Mouse (Mus musculus) kidney, embryonic 14.5 days (tissue): ENCODE measurements around the gene Stx7. TPM values are rescaled to one million over a fixed set of nuclear protein-coding genes. Genes with fewer than 3 reads are reported as not detected.
"Not testable (repeated sequence)": the region's sequence is repeated elsewhere in the genome, so short reads cannot be mapped to it uniquely, and the experiment has no call there.

ENCODE experiments used
- ATAC-seq: fragments of 200-750 bp; cut with Nextera tagmentation; 2 replicates; pipeline ENCODE4 v1.8.0; 2017; ENCODE audit warnings: moderate number of reproducible peaks, mild to moderate bottlenecking, moderate TSS enrichment, moderate library complexity; ENCODE audit not compliant: low FRiP score, low TSS enrichment
- H3K27ac ChIP-seq: fragments of 300-500 bp; sonication (generic); 2 replicates; pipeline ENCODE4 v1.5.1; 2014; ENCODE audit warnings: low read depth, mild to moderate bottlenecking, low read length, moderate library complexity, mixed read lengths
- H3K27me3 ChIP-seq: fragments of 300-500 bp; sonication (generic); 2 replicates; pipeline ENCODE4 v1.6.1; 2014; ENCODE audit warnings: mild to moderate bottlenecking, low read length; ENCODE audit not compliant: control insufficient read depth, insufficient read depth
- H3K36me3 ChIP-seq: fragments of 300-500 bp; sonication (generic); 2 replicates; pipeline ENCODE4 v1.6.1; 2014; ENCODE audit warnings: low read length, mixed read lengths; ENCODE audit not compliant: control insufficient read depth, insufficient read depth
- H3K4me1 ChIP-seq: fragments of 300-500 bp; sonication (generic); 2 replicates; pipeline ENCODE4 v1.6.1; 2014; ENCODE audit warnings: low read length, mixed read lengths; ENCODE audit not compliant: control insufficient read depth, insufficient read depth
- H3K4me2 ChIP-seq: fragments of 300-500 bp; sonication (generic); replicated peaks from 2 replicates; pipeline ENCODE4 v1.6.1; 2014; ENCODE audit warnings: low read depth, mild to moderate bottlenecking, low read length
- H3K4me3 ChIP-seq: fragments of 300-500 bp; sonication (generic); 2 replicates; pipeline ENCODE4 v1.5.1; 2014; ENCODE audit warnings: mild to moderate bottlenecking, low read length
- H3K9ac ChIP-seq: fragments of 300-500 bp; sonication (generic); 2 replicates; pipeline ENCODE4 v1.6.1; 2014; ENCODE audit warnings: low read depth, mild to moderate bottlenecking, low read length, moderate library complexity
- H3K9me3 ChIP-seq: fragments of 300-500 bp; sonication (generic); 2 replicates; pipeline ENCODE4 v1.6.1; 2016; ENCODE audit warnings: low read length; ENCODE audit not compliant: control insufficient read depth
- WGBS: fragments of 180-500 bp; shearing (Covaris S2); extraction: QIAGEN DNeasy Blood & Tissue Kit; methylation state at CpG from one replicate; pipeline ENCODE4 v1.1.7; 2014; 5-methylcytosine and 5-hydroxymethylcytosine counted together
- polyA plus RNA-seq: library from polyadenylated mRNA; unstranded; fragments of >200 nt; fragmentation: Nextera tagmentation; extraction: Ambion mirVana; gene quantifications from 2 replicates; pipeline ENCODE4 v1.2.1, GENCODE M21; 2014

Stx7 gene
- polyA plus RNA-seq, result 67.8 and 95.5 TPM in 2 replicates

DNA sequence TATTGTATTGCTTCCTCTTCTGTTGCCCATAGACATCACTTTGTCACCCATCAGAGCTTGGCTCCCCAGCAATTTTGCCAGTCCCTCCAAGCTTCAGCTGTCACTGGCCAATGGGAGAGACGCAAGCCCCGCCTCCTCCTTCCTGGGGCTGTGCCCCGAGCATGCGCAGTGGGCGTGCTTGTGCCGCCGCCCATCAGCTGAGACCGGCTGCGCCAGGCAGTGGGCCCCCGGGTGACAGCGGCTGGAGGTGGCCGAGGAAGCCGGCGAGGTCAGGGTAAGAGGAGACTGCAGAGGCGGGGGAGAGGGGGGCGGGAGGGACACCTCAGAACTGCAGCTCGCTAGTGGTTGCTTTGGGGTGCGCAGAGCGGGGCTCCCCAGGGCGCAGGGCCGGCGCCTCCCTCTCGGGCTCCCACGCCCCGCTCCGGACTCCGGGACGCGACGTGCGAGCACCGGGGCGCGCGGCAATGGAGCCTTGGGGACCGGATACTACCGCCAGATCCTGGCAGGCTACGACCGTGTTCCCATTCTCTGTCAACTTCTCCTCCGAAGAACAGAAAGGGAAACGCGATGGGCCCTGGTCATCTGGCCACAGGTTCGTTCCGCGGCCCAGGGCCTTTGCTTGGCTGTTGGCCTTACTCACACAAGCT is at the start of gene Stx7:
TSS of gene Stx7 (plus strand) at position 168 of the 647 bp plus-strand sequence.
- no peaks in the 10 kb centered on the region for H3K36me3 ChIP-seq
- H3K4me1 ChIP-seq, result peaks cover 10% of the 10 kb centered on the region
- peak within 1 kb of the TSS; percentile 57 for H3K4me2 ChIP-seq
- peak within 1 kb of the TSS; percentile 84 for H3K4me3 ChIP-seq
- no peaks in the 10 kb centered on the region for H3K27me3 ChIP-seq
- WGBS, result under 1% methylated on average over 35 of the region's 45 CpGs
- ATAC-seq, result peak; percentile 96
- peak within 1 kb of the TSS; percentile 77 for H3K27ac ChIP-seq
- H3K9me3 ChIP-seq, result no peaks in the 10 kb centered on the region
- peak within 1 kb of the TSS; percentile 76 for H3K9ac ChIP-seq

- not testable (repeated sequence) for H3K4me2 ChIP-seq, H3K9ac ChIP-seq, H3K36me3 ChIP-seq, H3K27ac ChIP-seq, H3K4me1 ChIP-seq, ATAC-seq, H3K4me3 ChIP-seq, H3K27me3 ChIP-seq, H3K9me3 ChIP-seq
- WGBS, result 94% methylated on average over 1 of the region's 3 CpGs
These were observed 47.3 kb upstream of the Stx7 start, which contains the start of gene Taar8c for GRCm38 (mm10) chr10:24101812-24102211. Gene Taar8c, minus strand, starts transcription at chr10:24101912.

DNA sequence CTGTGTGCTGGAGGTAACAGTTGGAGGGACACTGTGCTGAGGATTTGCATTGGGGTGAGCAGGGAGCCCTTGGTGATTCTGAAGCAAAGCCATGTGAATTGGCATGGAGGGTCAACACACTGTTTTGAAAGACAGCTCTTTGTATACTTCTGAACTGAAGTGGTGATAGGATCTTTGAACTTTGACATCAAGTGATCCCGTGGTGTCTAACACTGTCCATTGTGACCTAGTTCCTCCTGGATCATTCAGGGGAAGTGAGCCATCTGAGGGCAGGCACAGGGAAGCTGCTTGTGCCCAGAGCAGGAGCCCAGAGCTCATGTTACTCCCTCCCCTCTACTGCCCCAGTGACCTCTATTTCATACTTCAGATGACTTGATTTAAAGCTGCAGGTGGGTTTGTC is 45.8 kb upstream of the Stx7 start:
- 15% methylated on average over 1 of the region's 1 CpGs for WGBS
- 0 out of 2 replicates have a peak, but pooled peaks have one; percentile 43 for ATAC-seq

GRCm38 (mm10) chr10:24107747-24108146 is 41.4 kb upstream of the Stx7 start:
- Histone ChIP-seq H3K36me3 (no peaks in the 10 kb centered on the region), H3K9ac (no peak overlapping the region), H3K4me3 (no peak overlapping the region), H3K4me1 (no peaks in the 10 kb centered on the region), H3K27ac (no peak overlapping the region), H3K9me3 (no peaks in the 10 kb centered on the region), H3K27me3 (no peaks in the 10 kb centered on the region), H3K4me2 (no peak overlapping the region)
- 56% methylated on average over 5 of the region's 5 CpGs for WGBS
- ATAC-seq, result no peak

More for the DNA sequence above, 45.8 kb upstream of the Stx7 start:
- H3K27ac ChIP-seq, H3K36me3 ChIP-seq, H3K9ac ChIP-seq, H3K4me3 ChIP-seq, H3K4me1 ChIP-seq, H3K9me3 ChIP-seq, H3K27me3 ChIP-seq, H3K4me2 ChIP-seq: not testable (repeated sequence)

GRCm38 (mm10) chr10:24108236-24108635 is 40.9 kb upstream of the Stx7 start:
- Histone ChIP-seq H3K4me2 (no peak overlapping the region), H3K4me3 (no peak overlapping the region), H3K9me3 (no peaks in the 10 kb centered on the region), H3K27ac (no peak overlapping the region), H3K36me3 (no peaks in the 10 kb centered on the region), H3K9ac (no peak overlapping the region), H3K4me1 (no peaks in the 10 kb centered on the region), H3K27me3 (no peaks in the 10 kb centered on the region)
- ATAC-seq, result no peak
- WGBS, result 64% methylated on average over 3 of the region's 3 CpGs

- H3K4me3 ChIP-seq, H3K27ac ChIP-seq, H3K9me3 ChIP-seq, H3K27me3 ChIP-seq, H3K4me1 ChIP-seq, ATAC-seq, H3K4me2 ChIP-seq, H3K36me3 ChIP-seq, H3K9ac ChIP-seq: not testable (repeated sequence)
- WGBS, result 78% methylated on average over 8 of the region's 8 CpGs
These were observed 39.7 kb upstream of the Stx7 start, which contains the start of gene Taar9 for GRCm38 (mm10) chr10:24109434-24109833. Gene Taar9, minus strand, starts transcription at chr10:24109534.

GRCm38 (mm10) chr10:24111116-24111778 is 37.9 kb upstream of the Stx7 start:
- 53% methylated on average over 6 of the region's 6 CpGs for WGBS

DNA sequence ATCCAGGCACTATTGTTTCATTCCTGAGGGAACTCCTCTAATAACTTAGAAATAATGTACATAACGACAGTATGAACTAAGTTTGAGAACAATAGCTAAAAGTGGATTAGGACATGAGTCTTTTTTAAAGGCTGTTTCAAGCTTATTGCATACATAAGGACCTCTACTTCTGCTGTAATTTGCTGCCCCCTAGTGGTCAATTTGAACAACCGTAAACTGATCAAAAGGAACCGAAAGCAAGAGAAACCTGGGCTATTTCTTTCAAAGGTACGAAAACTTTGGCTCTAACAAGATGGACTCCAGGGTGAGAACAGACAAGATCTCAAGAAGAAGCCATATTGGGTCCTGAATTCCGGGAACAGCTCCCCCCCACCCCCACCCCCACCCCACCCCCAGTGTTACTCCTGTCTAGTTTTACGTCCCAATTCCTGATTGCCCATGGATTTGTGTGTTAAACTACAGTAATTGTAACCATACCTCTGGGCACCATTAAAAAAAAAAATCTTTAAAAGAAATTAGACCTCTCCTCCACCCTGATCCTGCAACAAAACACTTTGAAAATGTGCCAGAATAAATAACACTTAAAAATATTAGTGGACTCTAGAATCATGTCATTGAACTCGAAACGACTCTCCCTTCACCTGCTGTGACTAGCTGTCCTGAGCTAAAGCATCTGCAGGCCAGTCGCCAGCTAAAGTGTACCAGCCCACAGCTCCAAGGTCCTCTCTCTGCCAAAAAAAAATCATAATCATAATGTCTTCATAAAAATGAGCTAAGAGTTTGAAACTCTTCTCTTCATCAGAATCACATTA is 17.4 kb upstream of the Stx7 start:
- Histone ChIP-seq H3K4me1 (no peaks in the 10 kb centered on the region), H3K9me3 (no peaks in the 10 kb centered on the region), H3K36me3 (no peaks in the 10 kb centered on the region), H3K27ac (no peak overlapping the region), H3K4me2 (peak overlapping the region; percentile 6), H3K27me3 (no peaks in the 10 kb centered on the region), H3K9ac (no peak overlapping the region), H3K4me3 (no peak overlapping the region)
- WGBS, result 20% methylated on average over 9 of the region's 9 CpGs
- ATAC-seq, result peak; percentile 82

More at GRCm38 (mm10) chr10:24111116-24111778, 37.9 kb upstream of the Stx7 start:
- Histone ChIP-seq H3K36me3 (no peaks in the 10 kb centered on the region), H3K4me2 (no peak overlapping the region), H3K27me3 (no peaks in the 10 kb centered on the region), H3K4me1 (no peaks in the 10 kb centered on the region), H3K9me3 (peaks cover 5% of the 10 kb centered on the region), H3K9ac (no peak overlapping the region), H3K4me3 (no peak overlapping the region), H3K27ac (no peak overlapping the region)
- ATAC-seq, result no peak
